Comparison of ENCODE assay signal across 14 mouse cellular contexts in the genomic region with DNA sequence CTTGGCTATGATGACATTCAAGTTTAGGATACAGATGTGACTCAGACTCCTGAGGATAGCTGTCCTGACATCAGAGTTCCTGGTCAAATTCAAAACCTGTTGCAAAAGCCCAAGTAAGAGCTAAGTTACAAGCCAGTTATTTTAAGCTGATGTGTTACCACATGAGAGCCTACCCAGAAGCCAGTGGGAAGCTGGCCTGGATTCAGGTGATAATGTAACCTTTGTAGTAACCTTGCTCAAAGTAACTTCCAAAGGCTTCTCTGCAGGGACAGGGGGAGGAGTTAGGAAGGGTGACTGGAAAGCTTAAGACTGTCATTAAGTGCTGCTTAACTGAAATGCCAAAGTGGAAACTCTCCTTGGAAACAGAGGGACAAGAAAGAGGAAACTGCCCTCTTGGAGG.
DNase-seq lines count a peak whose midpoint lies in the region; TF ChIP-seq lines count a peak whose summit lies in the region.
"Had no signal": no experiment of that assay in that cellular context is flagged by ENCODE, and none has a peak within 500 bp of the region (broad histone marks: within the 10 kb centered on the region; RNA-seq: fewer than 3 reads in every experiment).

No protein-coding gene starts in this region.

- no peak for TF ChIP-seq CTCF in heart, adult 2 months (IDR thresholded peaks at IDR 0.05)

- H3K4me3 ChIP-seq in heart, adult 2 months, result no peak overlapping the region
- H3K4me3 ChIP-seq: embryonic facial prominence, embryonic 15.5 days; forebrain, embryonic 15.5 days; liver, embryonic 13.5 days; stomach, embryonic 15.5 days had no signal

- no peak for TF ChIP-seq EP300 in heart, adult 2 months (IDR thresholded peaks at IDR 0.05; ENCODE audit: insufficient read depth, low read depth, low read length)

- intact Hi-C loops in gastrocnemius, postnatal 14 days (cut with DNase I; ENCODE audit: low total_unique reads), result no loop called here
- intact Hi-C loops in gastrocnemius, postnatal 36 days (cut with DNase I), result no loop called here
- intact Hi-C loops in heart, adult 2 months (cut with DNase I), result loop anchor here (2.0 kb wide), 1 partner anchor 14 kb away; no protein-coding TSS in a partner anchor
- intact Hi-C loops in heart, postnatal 10 days (cut with DNase I), result loop anchor here (2.0 kb wide), 1 partner anchor 14 kb away; no protein-coding TSS in a partner anchor

- H3K79me2 ChIP-seq in heart, adult 2 months (replicated peaks; ENCODE audit: control insufficient read depth, insufficient read depth, low read length), result no peaks in the 10 kb centered on the region

- peaks cover 3% of the 10 kb centered on the region; the same call in 1 of the 2 replicates for H3K4me1 ChIP-seq in heart, adult 2 months (ENCODE audit: control insufficient read depth, insufficient read depth, low read length)

- no peak for TF ChIP-seq POLR2A in heart, adult 2 months (IDR thresholded peaks at IDR 0.05; ENCODE audit: insufficient read depth, low read depth, low read length)

- 0 out of 2 replicates have a peak, but pooled peaks cover 3% of the 10 kb centered on the region for H3K36me3 ChIP-seq in heart, adult 2 months (ENCODE audit: control insufficient read depth, insufficient read depth, low read length)
- H3K36me3 ChIP-seq: embryonic facial prominence, embryonic 15.5 days; forebrain, embryonic 15.5 days; liver, embryonic 13.5 days; stomach, embryonic 15.5 days had no signal

- DNase-seq in gastrocnemius, postnatal 14 days, result peak; percentile 20
- DNase-seq in gastrocnemius, postnatal 36 days, result no peak
- DNase-seq in NIH3T3 (ENCODE audit: low read depth), result peak; percentile 57
- peak in 1 of 2 experiments; percentile 67 for DNase-seq in heart, adult 2 months
- peak; percentile 77 to 78 for DNase-seq in heart, postnatal 10 days
- DNase-seq in layer of hippocampus, postnatal 14 days (ENCODE audit: low spot score in 2 of 2), result no peak
- DNase-seq in testis, postnatal 14 days (ENCODE audit: low spot score), result no peak
- DNase-seq in B cell, adult 2 months, result no peak
- DNase-seq: liver, embryonic 13.5 days; thymus, postnatal 25 days had no signal

- H3K27ac ChIP-seq in heart, adult 2 months, result peak overlapping the region; percentile 84
- H3K27ac ChIP-seq: embryonic facial prominence, embryonic 15.5 days; forebrain, embryonic 15.5 days; liver, embryonic 13.5 days; stomach, embryonic 15.5 days had no signal

- no peak overlapping the region for H3K9ac ChIP-seq in heart, adult 2 months (ENCODE audit: low read depth, low read length)
- H3K9ac ChIP-seq: embryonic facial prominence, embryonic 15.5 days; forebrain, embryonic 15.5 days; liver, embryonic 13.5 days; stomach, embryonic 15.5 days had no signal

- H3K27me3 ChIP-seq in heart, adult 2 months (ENCODE audit: control insufficient read depth, insufficient read depth, low read length), result no peaks in the 10 kb centered on the region
- H3K27me3 ChIP-seq: embryonic facial prominence, embryonic 15.5 days; forebrain, embryonic 15.5 days; liver, embryonic 13.5 days; megakaryocyte, embryonic 14.5 days; stomach, embryonic 15.5 days had no signal

Comparison
In these comparisons a context has a peak if more than half of its experiments do, and no peak if none do; other contexts are left out.
1. DNase-seq: peak in gastrocnemius, postnatal 14 days (single experiment), NIH3T3 (single experiment) and heart, postnatal 10 days (2 of 2); none in gastrocnemius, postnatal 36 days (0 of 2), layer of hippocampus, postnatal 14 days (0 of 2), testis, postnatal 14 days (single experiment) and B cell, adult 2 months (0 of 2).
2. intact Hi-C loops: an anchor here in heart, adult 2 months (2.0 kb wide) and heart, postnatal 10 days (2.0 kb wide); none called in gastrocnemius, postnatal 14 days and gastrocnemius, postnatal 36 days.